Mouse (Mus musculus) c-Kit-positive CD71-negative TER-119-negative erythroid progenitor cells, embryonic 14.5 days (primary cell): ENCODE measurements around the gene Efcab11.

Experiments used
- DNase-seq: peaks from one replicate; pipeline ENCODE4 v3.0.0-alpha.2; 2013; ENCODE audit warnings: low read depth

Gene Efcab11

GRCm38 (mm10) chr12:99884269-99885261, at the start of gene Efcab11, which contains the start of gene Tdp1:
Gene Efcab11, minus strand, starts transcription at chr12:99884439.
Gene Tdp1, plus strand, starts transcription at chr12:99884517.
- peak; percentile 73 for DNase-seq

GRCm38 (mm10) chr12:99933630-99934029, 49.4 kb upstream of the Efcab11 start:
- DNase-seq, result no peak

- no peak for DNase-seq
Observed at GRCm38 (mm10) chr12:99932245-99932644, 48.0 kb upstream of the Efcab11 start.

GRCm38 (mm10) chr12:99929160-99929559, 44.9 kb upstream of the Efcab11 start:
- DNase-seq, result no peak

- DNase-seq, result no peak
Observed at GRCm38 (mm10) chr12:99928311-99928710, 44.1 kb upstream of the Efcab11 start.

GRCm38 (mm10) chr12:99923703-99924102, 39.5 kb upstream of the Efcab11 start:
- DNase-seq, result no peak

- no peak for DNase-seq
Observed at GRCm38 (mm10) chr12:99923131-99923606, 38.9 kb upstream of the Efcab11 start.

GRCm38 (mm10) chr12:99921045-99921444, 36.8 kb upstream of the Efcab11 start:
- DNase-seq, result no peak

GRCm38 (mm10) chr12:99919636-99920035, 35.4 kb upstream of the Efcab11 start:
- no peak for DNase-seq

- DNase-seq, result no peak
Observed at GRCm38 (mm10) chr12:99917800-99918427, 33.7 kb upstream of the Efcab11 start.

- no peak for DNase-seq
Observed at GRCm38 (mm10) chr12:99911466-99911865, 27.2 kb upstream of the Efcab11 start.

GRCm38 (mm10) chr12:99904537-99904936, 20.3 kb upstream of the Efcab11 start:
- no peak for DNase-seq

- no peak for DNase-seq
Observed at GRCm38 (mm10) chr12:99902867-99903370, 18.7 kb upstream of the Efcab11 start.

- DNase-seq, result no peak
Observed at GRCm38 (mm10) chr12:99901973-99902866, 18.0 kb upstream of the Efcab11 start.

GRCm38 (mm10) chr12:99899991-99900390, 15.8 kb upstream of the Efcab11 start:
- DNase-seq, result no peak

GRCm38 (mm10) chr12:99898248-99898870, 14.1 kb upstream of the Efcab11 start:
- DNase-seq, result no peak

- DNase-seq, result no peak
Observed at GRCm38 (mm10) chr12:99897846-99898245, 13.6 kb upstream of the Efcab11 start.

GRCm38 (mm10) chr12:99885282-99885901, 1.2 kb upstream of the Efcab11 start:
- DNase-seq, result no peak

- no peak for DNase-seq
Observed at GRCm38 (mm10) chr12:99883713-99884105, 530 bp downstream of the Efcab11 start.

GRCm38 (mm10) chr12:99883000-99883712, 1.1 kb downstream of the Efcab11 start:
- DNase-seq, result peak; percentile 98
